Mouse (Mus musculus): ENCODE data around the gene Smyd3. TPM values are rescaled to one million over a fixed set of nuclear protein-coding genes. Genes with fewer than 3 reads are reported as not detected.

Gene Smyd3
- polyA plus RNA-seq, 1 experiment from 2014 or later, result 5.8 TPM

DNA sequence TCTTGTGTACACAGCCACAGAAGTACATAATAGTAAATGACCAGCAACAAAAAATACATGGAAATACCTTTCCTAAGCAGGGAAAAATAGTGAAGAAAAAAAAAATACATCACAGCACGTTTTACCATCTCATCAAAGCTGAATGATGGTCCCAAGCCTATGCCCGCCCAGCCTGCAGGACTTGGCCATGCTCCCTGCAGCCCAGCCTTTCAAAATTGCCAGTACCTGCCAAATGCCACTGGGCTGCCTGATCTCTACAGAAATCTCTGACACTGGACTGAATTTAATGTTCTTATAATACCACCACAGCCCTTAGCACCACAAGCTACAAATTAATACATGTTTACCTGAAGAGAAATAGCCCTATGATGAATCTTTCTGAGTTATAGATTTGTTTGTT lies 133.5 kb downstream of the Smyd3 start:
- H3K4me3 ChIP-seq (ENCODE audit: low read depth, low read length), result no peak overlapping the region
- DNase-seq (ENCODE audit: low spot score), result no peak
- WGBS, result 72% methylated on average over 2 of the region's 2 CpGs
- H3K4me2 ChIP-seq (replicated peaks; ENCODE audit: low read depth, low read length), result no peak overlapping the region
- H3K27me3 ChIP-seq (replicated peaks; ENCODE audit: insufficient read depth, low read length), result no peaks in the 10 kb centered on the region
- no peak for TF ChIP-seq EP300 (IDR thresholded peaks at IDR 0.05)
- TF ChIP-seq CTCF (IDR thresholded peaks at IDR 0.05), result no peak
- no peak for ATAC-seq
- H3K27ac ChIP-seq (ENCODE audit: low read length), result no peak overlapping the region
- H3K9me3 ChIP-seq (ENCODE audit: low read length), result no peaks in the 10 kb centered on the region
- no peaks in the 10 kb centered on the region for H3K4me1 ChIP-seq (ENCODE audit: insufficient read depth, low read depth, low read length)
- no peaks in the 10 kb centered on the region for H3K36me3 ChIP-seq (ENCODE audit: insufficient read depth, low read length)
- H3K9ac ChIP-seq (replicated peaks; ENCODE audit: low read depth), result no peak overlapping the region

GRCm38 (mm10) chr1:179378102-179378501 lies 139.7 kb downstream of the Smyd3 start:
- H3K27ac ChIP-seq (ENCODE audit: low read length), result no peak overlapping the region
- no peak overlapping the region for H3K4me2 ChIP-seq (replicated peaks; ENCODE audit: low read depth, low read length)
- no peaks in the 10 kb centered on the region for H3K27me3 ChIP-seq (replicated peaks; ENCODE audit: insufficient read depth, low read length)
- H3K4me3 ChIP-seq (ENCODE audit: low read depth, low read length), result no peak overlapping the region
- no peaks in the 10 kb centered on the region for H3K4me1 ChIP-seq (ENCODE audit: insufficient read depth, low read depth, low read length)
- ATAC-seq, result no peak
- H3K36me3 ChIP-seq (ENCODE audit: insufficient read depth, low read length), result no peaks in the 10 kb centered on the region
- no peak for DNase-seq (ENCODE audit: low spot score)
- no peak overlapping the region for H3K9ac ChIP-seq (replicated peaks; ENCODE audit: low read depth)
- no peaks in the 10 kb centered on the region for H3K9me3 ChIP-seq (ENCODE audit: low read length)
- TF ChIP-seq EP300 (IDR thresholded peaks at IDR 0.05), result no peak
- TF ChIP-seq CTCF (IDR thresholded peaks at IDR 0.05), result no peak
- WGBS, result 88% methylated on average over 4 of the region's 4 CpGs

DNA sequence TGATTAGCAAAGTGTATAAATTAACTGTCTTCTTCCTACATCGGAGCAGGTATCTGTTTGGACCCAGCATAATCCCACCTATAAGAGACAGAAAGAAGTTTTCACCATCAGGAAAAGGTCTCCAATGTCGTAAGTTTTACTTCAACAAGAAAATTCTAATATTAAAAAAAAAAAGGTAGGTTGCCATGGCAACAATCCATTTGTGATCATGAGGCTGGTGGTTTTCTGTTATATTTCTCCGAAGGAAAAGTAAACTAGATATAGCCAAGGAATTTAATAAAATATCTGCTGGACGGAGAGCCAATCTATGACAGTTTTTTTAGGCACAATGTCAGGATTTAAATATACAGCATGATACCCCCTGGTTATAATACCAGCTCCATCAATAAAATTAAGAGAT lies 142.9 kb downstream of the Smyd3 start:
- 81% methylated on average over 4 of the region's 4 CpGs for WGBS
- Histone ChIP-seq H3K9me3 (ENCODE audit: low read length) (no peaks in the 10 kb centered on the region), H3K9ac (replicated peaks; ENCODE audit: low read depth) (no peak overlapping the region), H3K27me3 (replicated peaks; ENCODE audit: insufficient read depth, low read length) (no peaks in the 10 kb centered on the region), H3K4me1 (ENCODE audit: insufficient read depth, low read depth, low read length) (no peaks in the 10 kb centered on the region), H3K4me2 (replicated peaks; ENCODE audit: low read depth, low read length) (no peak overlapping the region), H3K4me3 (ENCODE audit: low read depth, low read length) (no peak overlapping the region), H3K36me3 (ENCODE audit: insufficient read depth, low read length) (no peaks in the 10 kb centered on the region), H3K27ac (ENCODE audit: low read length) (no peak overlapping the region)
- TF ChIP-seq EP300 (IDR thresholded peaks at IDR 0.05) (no peak), CTCF (IDR thresholded peaks at IDR 0.05) (no peak)
- ATAC-seq (no peak), DNase-seq (ENCODE audit: low spot score) (no peak)

DNA sequence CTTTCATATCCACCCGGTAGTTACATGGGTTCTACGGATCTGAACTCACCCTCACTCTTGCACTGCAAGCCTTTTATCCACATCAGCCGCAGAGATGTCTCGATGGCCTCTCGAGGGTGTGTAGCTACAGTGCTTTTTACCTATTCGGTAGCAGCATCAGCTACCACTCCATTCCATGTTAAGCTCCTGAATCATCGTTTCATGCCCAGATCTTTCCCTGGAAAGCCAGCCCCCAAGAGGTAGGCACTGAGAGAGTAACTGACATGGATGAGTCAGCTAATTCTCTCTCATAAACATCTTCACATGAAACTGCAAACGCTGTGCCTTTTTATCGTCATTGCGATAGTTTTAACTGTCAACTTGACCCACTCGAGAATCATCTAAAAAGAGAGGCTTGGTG lies 143.9 kb downstream of the Smyd3 start:
- TF ChIP-seq CTCF (IDR thresholded peaks at IDR 0.05) (no peak), EP300 (IDR thresholded peaks at IDR 0.05) (no peak)
- no peaks in the 10 kb centered on the region for H3K27me3 ChIP-seq (replicated peaks; ENCODE audit: insufficient read depth, low read length)
- H3K4me1 ChIP-seq (ENCODE audit: insufficient read depth, low read depth, low read length), result no peaks in the 10 kb centered on the region
- no peak overlapping the region for H3K9ac ChIP-seq (replicated peaks; ENCODE audit: low read depth)
- H3K9me3 ChIP-seq (ENCODE audit: low read length), result no peaks in the 10 kb centered on the region
- ATAC-seq (no peak), DNase-seq (ENCODE audit: low spot score) (no peak)
- WGBS, result 87% methylated on average over 11 of the region's 11 CpGs
- H3K4me2 ChIP-seq (replicated peaks; ENCODE audit: low read depth, low read length), result no peak overlapping the region
- H3K27ac ChIP-seq (ENCODE audit: low read length), result no peak overlapping the region
- no peaks in the 10 kb centered on the region for H3K36me3 ChIP-seq (ENCODE audit: insufficient read depth, low read length)
- no peak overlapping the region for H3K4me3 ChIP-seq (ENCODE audit: low read depth, low read length)

DNA sequence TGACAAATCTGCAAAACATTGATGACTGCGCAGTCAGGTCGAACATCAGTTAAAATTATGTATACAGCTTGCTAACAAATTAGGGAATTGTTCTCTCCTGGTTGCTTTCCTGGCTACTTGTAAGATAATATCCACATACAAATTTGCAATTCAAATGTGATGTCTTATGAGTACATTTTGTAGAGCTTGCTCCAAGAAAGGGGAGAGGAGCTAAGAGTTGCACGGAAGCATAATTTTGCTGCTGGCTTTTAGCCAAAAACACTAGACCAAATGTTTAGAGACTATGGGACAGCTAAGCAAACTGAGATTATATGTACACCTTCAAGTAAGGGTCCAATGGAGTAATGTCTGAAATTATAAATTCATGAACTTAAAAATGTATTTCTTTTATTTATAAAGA lies 146.7 kb downstream of the Smyd3 start:
- no peak overlapping the region for H3K27ac ChIP-seq (ENCODE audit: low read length)
- H3K9me3 ChIP-seq (ENCODE audit: low read length), result no peaks in the 10 kb centered on the region
- H3K4me3 ChIP-seq (ENCODE audit: low read depth, low read length), result no peak overlapping the region
- WGBS, result 55% methylated on average over 3 of the region's 3 CpGs
- DNase-seq (ENCODE audit: low spot score), result no peak
- ATAC-seq, result no peak
- no peaks in the 10 kb centered on the region for H3K4me1 ChIP-seq (ENCODE audit: insufficient read depth, low read depth, low read length)
- no peak overlapping the region for H3K9ac ChIP-seq (replicated peaks; ENCODE audit: low read depth)
- no peak for TF ChIP-seq EP300 (IDR thresholded peaks at IDR 0.05)
- TF ChIP-seq CTCF (IDR thresholded peaks at IDR 0.05), result no peak
- no peaks in the 10 kb centered on the region for H3K27me3 ChIP-seq (replicated peaks; ENCODE audit: insufficient read depth, low read length)
- no peaks in the 10 kb centered on the region for H3K36me3 ChIP-seq (ENCODE audit: insufficient read depth, low read length)
- no peak overlapping the region; the same call in 1 of the 2 replicates for H3K4me2 ChIP-seq (replicated peaks; ENCODE audit: low read depth, low read length)

GRCm38 (mm10) chr1:179368426-179369010 lies 149.3 kb downstream of the Smyd3 start:
- Histone ChIP-seq H3K9ac (replicated peaks; ENCODE audit: low read depth) (no peak overlapping the region), H3K4me2 (replicated peaks; ENCODE audit: low read depth, low read length) (no peak overlapping the region), H3K9me3 (ENCODE audit: low read length) (no peaks in the 10 kb centered on the region), H3K27me3 (replicated peaks; ENCODE audit: insufficient read depth, low read length) (no peaks in the 10 kb centered on the region), H3K27ac (ENCODE audit: low read length) (no peak overlapping the region), H3K4me3 (ENCODE audit: low read depth, low read length) (no peak overlapping the region), H3K36me3 (ENCODE audit: insufficient read depth, low read length) (no peaks in the 10 kb centered on the region), H3K4me1 (ENCODE audit: insufficient read depth, low read depth, low read length) (no peaks in the 10 kb centered on the region)
- 93% methylated on average over 3 of the region's 3 CpGs for WGBS
- TF ChIP-seq EP300 (IDR thresholded peaks at IDR 0.05), result no peak
- no peak for TF ChIP-seq CTCF (IDR thresholded peaks at IDR 0.05)
- DNase-seq (ENCODE audit: low spot score) (no peak), ATAC-seq (no peak)
